Mouse (Mus musculus): ENCODE data around the gene Abca7.
"Not testable (repeated sequence)": the region's sequence is repeated elsewhere in the genome, so short reads cannot be mapped to it uniquely, and the experiment has no call there.

The Abca7 gene

GRCm38 (mm10) chr10:79996272-79997033, at the start of gene Abca7:
TSS of gene Abca7 (plus strand) at chr10:79996494.
- peak; percentile 91 to 99 for DNase-seq (ENCODE audit: low spot score in 2 of 2)

- DNase-seq (ENCODE audit: low spot score in 2 of 2): no peak
These were observed 49.5 kb upstream of the Abca7 start for GRCm38 (mm10) chr10:79946752-79947322.

GRCm38 (mm10) chr10:79947502-79947901, 48.8 kb upstream of the Abca7 start:
- DNase-seq (ENCODE audit: low spot score in 2 of 2): no peak

GRCm38 (mm10) chr10:79949873-79950272, 46.4 kb upstream of the Abca7 start:
- no peak for DNase-seq (ENCODE audit: low spot score in 2 of 2)

GRCm38 (mm10) chr10:79950661-79951060, 45.6 kb upstream of the Abca7 start:
- no peak for DNase-seq (ENCODE audit: low spot score in 2 of 2)

GRCm38 (mm10) chr10:79953946-79954345, 42.3 kb upstream of the Abca7 start:
- DNase-seq (ENCODE audit: low spot score in 2 of 2): no peak

- DNase-seq (ENCODE audit: low spot score in 2 of 2): no peak
These were observed 40.6 kb upstream of the Abca7 start for GRCm38 (mm10) chr10:79955691-79956090.

- DNase-seq (ENCODE audit: low spot score in 2 of 2): no peak
These were observed 39.6 kb upstream of the Abca7 start for GRCm38 (mm10) chr10:79956643-79957154.

GRCm38 (mm10) chr10:79958140-79958816, 38.0 kb upstream of the Abca7 start:
- DNase-seq (ENCODE audit: low spot score in 2 of 2): peak; percentile 69 to 86

GRCm38 (mm10) chr10:79959412-79959811, 36.9 kb upstream of the Abca7 start:
- DNase-seq (ENCODE audit: low spot score in 2 of 2): not testable (repeated sequence)

GRCm38 (mm10) chr10:79959847-79960601, 36.3 kb upstream of the Abca7 start, which contains the start of gene Wdr18:
TSS of gene Wdr18 (plus strand) at chr10:79960152.
- DNase-seq (ENCODE audit: low spot score in 2 of 2): peak; percentile 98 to 99

- no peak for DNase-seq (ENCODE audit: low spot score in 2 of 2)
These were observed 35.5 kb upstream of the Abca7 start for GRCm38 (mm10) chr10:79960671-79961294.

GRCm38 (mm10) chr10:79964727-79965126, 31.6 kb upstream of the Abca7 start:
- DNase-seq (ENCODE audit: low spot score in 2 of 2): no peak

- DNase-seq (ENCODE audit: low spot score in 2 of 2): no peak
These were observed 31.0 kb upstream of the Abca7 start for GRCm38 (mm10) chr10:79965325-79965724.

GRCm38 (mm10) chr10:79966886-79967400, 29.4 kb upstream of the Abca7 start:
- DNase-seq (ENCODE audit: low spot score in 2 of 2): no peak

- no peak for DNase-seq (ENCODE audit: low spot score in 2 of 2)
These were observed 28.1 kb upstream of the Abca7 start for GRCm38 (mm10) chr10:79968181-79968580.

- no peak for DNase-seq (ENCODE audit: low spot score in 2 of 2)
These were observed 27.1 kb upstream of the Abca7 start for GRCm38 (mm10) chr10:79969124-79969568.

- DNase-seq (ENCODE audit: low spot score in 2 of 2): no peak
These were observed 25.7 kb upstream of the Abca7 start, which contains the start of gene Grin3b for GRCm38 (mm10) chr10:79970415-79971182. TSS of gene Grin3b (plus strand) at chr10:79970715.

GRCm38 (mm10) chr10:79971183-79971497, 25.2 kb upstream of the Abca7 start:
- DNase-seq (ENCODE audit: low spot score in 2 of 2): no peak

GRCm38 (mm10) chr10:79972831-79973230, 23.5 kb upstream of the Abca7 start:
- DNase-seq (ENCODE audit: low spot score in 2 of 2): no peak
